Mouse (Mus musculus) hindbrain, embryonic 12.5 days (tissue): ENCODE data around the gene Suco. TPM values are rescaled to one million over a fixed set of nuclear protein-coding genes. Genes with fewer than 3 reads are reported as not detected.

Experiments
- ATAC-seq: fragments of 200-750 bp; cut with Nextera tagmentation; 2 replicates; pipeline ENCODE4 v1.8.0; 2017; ENCODE audit warnings: moderate TSS enrichment; ENCODE audit not compliant: low FRiP score
- H3K27ac ChIP-seq: fragments of 300-500 bp; sonication (generic); 2 replicates; pipeline ENCODE4 v1.5.1; 2016; ENCODE audit warnings: mild to moderate bottlenecking
- H3K27me3 ChIP-seq: fragments of 300-500 bp; sonication (generic); 2 replicates; pipeline ENCODE4 v1.6.1; 2016; ENCODE audit warnings: mild to moderate bottlenecking
- H3K36me3 ChIP-seq: fragments of 300-500 bp; sonication (generic); 2 replicates; pipeline ENCODE4 v1.6.1; 2016; ENCODE audit warnings: mild to moderate bottlenecking
- H3K4me1 ChIP-seq: fragments of 300-500 bp; sonication (generic); 2 replicates; pipeline ENCODE4 v1.6.1; 2016
- H3K4me2 ChIP-seq: fragments of 300-500 bp; sonication (generic); replicated peaks from 2 replicates; pipeline ENCODE4 v1.6.1; 2016; ENCODE audit warnings: mild to moderate bottlenecking
- H3K4me3 ChIP-seq: fragments of 300-500 bp; sonication (generic); 2 replicates; pipeline ENCODE4 v1.5.1; 2016; ENCODE audit warnings: mild to moderate bottlenecking
- H3K9ac ChIP-seq: fragments of 300-500 bp; sonication (generic); 2 replicates; pipeline ENCODE4 v1.6.1; 2016; ENCODE audit warnings: mild to moderate bottlenecking, moderate library complexity
- H3K9me3 ChIP-seq: fragments of 300-500 bp; sonication (generic); replicated peaks from 2 replicates; pipeline ENCODE4 v1.6.1; 2016; ENCODE audit warnings: mild to moderate bottlenecking
- WGBS: fragments of 180-500 bp; shearing (Covaris S2); methylation state at CpG from one replicate; pipeline ENCODE4 v1.1.7; 2016; 5-methylcytosine and 5-hydroxymethylcytosine counted together
- polyA plus RNA-seq: library from polyadenylated mRNA; unstranded; fragments of >200 nt; fragmentation: Nextera tagmentation; extraction: Ambion mirVana; gene quantifications from 2 replicates; pipeline ENCODE4 v1.2.1, GENCODE M21; 2016

The Suco gene
- polyA plus RNA-seq, 1 experiment from 2014 or later, result 39.4 TPM

- no peak overlapping the region for H3K4me3 ChIP-seq
- no peaks in the 10 kb centered on the region for H3K36me3 ChIP-seq
- H3K9ac ChIP-seq, result no peak overlapping the region
- no peaks in the 10 kb centered on the region for H3K27me3 ChIP-seq
- no peaks in the 10 kb centered on the region for H3K4me1 ChIP-seq
- H3K27ac ChIP-seq, result no peak overlapping the region
- no peaks in the 10 kb centered on the region for H3K9me3 ChIP-seq
- no peak for ATAC-seq
- H3K4me2 ChIP-seq, result no peak overlapping the region
- WGBS, result 71% methylated on average over 8 of the region's 8 CpGs
Observed at GRCm38 (mm10) chr1:161909074-161909473, 32.6 kb upstream of the Suco start.

- ATAC-seq, result no peak
Observed at GRCm38 (mm10) chr1:161907795-161908457, 31.4 kb upstream of the Suco start.

DNA sequence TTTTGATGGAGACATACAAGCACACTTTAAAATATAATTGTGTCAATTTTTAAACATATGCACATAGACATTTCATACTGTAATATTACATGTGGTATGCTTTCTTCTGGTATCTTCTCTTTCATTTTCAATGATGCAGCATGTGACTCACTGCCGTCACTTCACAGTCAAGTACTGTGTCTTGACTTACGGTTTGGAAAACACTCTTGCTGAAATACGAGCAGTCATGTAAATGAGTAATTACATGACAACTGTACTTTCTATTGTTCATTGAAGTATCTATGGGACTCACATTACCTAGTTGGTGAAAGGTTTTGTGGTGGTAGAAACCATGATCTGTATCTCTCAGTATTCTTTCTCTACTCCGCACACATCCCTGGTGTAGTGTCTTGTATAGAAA is 30.6 kb upstream of the Suco start:
- no peaks in the 10 kb centered on the region for H3K27me3 ChIP-seq
- no peak for ATAC-seq
- H3K4me1 ChIP-seq, result no peaks in the 10 kb centered on the region
- H3K4me2 ChIP-seq, result no peak overlapping the region
- H3K27ac ChIP-seq, result no peak overlapping the region
- no peak overlapping the region for H3K4me3 ChIP-seq
- no peaks in the 10 kb centered on the region for H3K36me3 ChIP-seq
- 88% methylated on average over 4 of the region's 4 CpGs for WGBS
- no peak overlapping the region for H3K9ac ChIP-seq
- H3K9me3 ChIP-seq, result no peaks in the 10 kb centered on the region

More at GRCm38 (mm10) chr1:161907795-161908457, 31.4 kb upstream of the Suco start:
- no peak overlapping the region for H3K4me2 ChIP-seq
- no peak overlapping the region for H3K4me3 ChIP-seq
- no peaks in the 10 kb centered on the region for H3K4me1 ChIP-seq
- 30% methylated on average over 2 of the region's 2 CpGs for WGBS
- H3K27me3 ChIP-seq, result no peaks in the 10 kb centered on the region
- H3K36me3 ChIP-seq, result no peaks in the 10 kb centered on the region
- no peaks in the 10 kb centered on the region for H3K9me3 ChIP-seq
- no peak overlapping the region for H3K27ac ChIP-seq
- no peak overlapping the region for H3K9ac ChIP-seq

- Histone ChIP-seq H3K4me3 (no peak overlapping the region), H3K27ac (peak overlapping the region; percentile 7; the same call in 1 of the 2 replicates), H3K4me2 (no peak overlapping the region), H3K9ac (no peak overlapping the region), H3K9me3 (no peaks in the 10 kb centered on the region), H3K4me1 (no peaks in the 10 kb centered on the region), H3K27me3 (no peaks in the 10 kb centered on the region), H3K36me3 (no peaks in the 10 kb centered on the region)
- no peak for ATAC-seq
- 80% methylated on average over 9 of the region's 9 CpGs for WGBS
Observed at GRCm38 (mm10) chr1:161902692-161903452, 26.4 kb upstream of the Suco start.

DNA sequence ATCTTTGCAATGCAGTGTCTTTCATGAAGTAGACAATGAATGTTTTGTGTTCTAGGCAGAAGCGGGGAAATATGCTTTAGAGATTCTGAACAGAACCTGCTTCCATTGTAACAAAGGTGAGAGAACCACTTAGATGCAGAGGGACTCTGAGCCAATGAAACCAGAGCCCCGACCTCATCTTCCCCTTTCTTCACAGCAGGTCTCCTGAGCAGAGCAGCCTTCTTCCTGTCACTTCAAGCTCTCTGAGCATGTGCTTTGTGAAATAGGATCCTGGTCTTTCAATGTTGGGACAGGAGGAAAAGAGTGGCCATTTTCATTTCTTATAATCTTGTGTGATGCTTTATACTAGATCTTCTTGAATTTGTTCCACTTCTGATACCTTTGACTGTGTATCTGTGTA is 23.6 kb upstream of the Suco start:
- H3K4me2 ChIP-seq, result no peak overlapping the region
- no peak for ATAC-seq
- no peaks in the 10 kb centered on the region for H3K9me3 ChIP-seq
- 47% methylated on average over 2 of the region's 2 CpGs for WGBS
- no peaks in the 10 kb centered on the region for H3K4me1 ChIP-seq
- no peaks in the 10 kb centered on the region for H3K27me3 ChIP-seq
- H3K27ac ChIP-seq, result no peak overlapping the region
- no peak overlapping the region for H3K4me3 ChIP-seq
- H3K36me3 ChIP-seq, result no peaks in the 10 kb centered on the region
- no peak overlapping the region for H3K9ac ChIP-seq

GRCm38 (mm10) chr1:161897235-161897634 is 20.8 kb upstream of the Suco start:
- H3K27ac ChIP-seq, result no peak overlapping the region
- no peaks in the 10 kb centered on the region for H3K36me3 ChIP-seq
- no peaks in the 10 kb centered on the region for H3K4me1 ChIP-seq
- no peak overlapping the region for H3K4me2 ChIP-seq
- 81% methylated on average over 8 of the region's 8 CpGs for WGBS
- no peaks in the 10 kb centered on the region; the same call in 1 of the 2 replicates for H3K27me3 ChIP-seq
- no peak overlapping the region for H3K9ac ChIP-seq
- ATAC-seq, result no peak
- no peaks in the 10 kb centered on the region for H3K9me3 ChIP-seq
- no peak overlapping the region for H3K4me3 ChIP-seq

DNA sequence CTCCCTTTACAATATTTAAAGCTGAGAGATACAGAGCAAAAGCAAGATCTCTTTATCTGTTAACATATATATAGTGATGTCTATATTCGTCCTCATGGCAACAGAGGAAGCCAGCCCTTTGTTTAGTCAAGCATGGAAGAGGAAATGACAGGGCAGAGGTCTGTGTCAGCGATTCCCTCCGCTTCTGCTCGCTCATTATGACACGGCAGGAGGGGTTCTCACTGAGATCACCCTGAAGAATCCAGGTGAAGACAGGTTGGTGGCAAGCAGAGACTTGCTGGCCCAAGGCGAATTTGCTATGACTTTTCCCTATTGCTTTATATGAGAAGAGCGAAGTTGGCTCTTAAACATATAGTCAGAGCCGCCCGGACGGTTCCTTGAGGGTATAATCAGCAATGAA is 19.6 kb upstream of the Suco start:
- ATAC-seq, result no peak

GRCm38 (mm10) chr1:161895014-161895413 is 18.5 kb upstream of the Suco start:
- ATAC-seq, result no peak
- WGBS, result 99% methylated on average over 3 of the region's 3 CpGs
- H3K9ac ChIP-seq, result no peak overlapping the region
- H3K27me3 ChIP-seq, result no peaks in the 10 kb centered on the region; the same call in 1 of the 2 replicates
- H3K4me1 ChIP-seq, result no peaks in the 10 kb centered on the region
- H3K4me3 ChIP-seq, result no peak overlapping the region
- H3K36me3 ChIP-seq, result no peaks in the 10 kb centered on the region
- no peaks in the 10 kb centered on the region for H3K9me3 ChIP-seq
- H3K4me2 ChIP-seq, result no peak overlapping the region
- no peak overlapping the region for H3K27ac ChIP-seq

More for the DNA sequence above, 19.6 kb upstream of the Suco start:
- no peak overlapping the region for H3K9ac ChIP-seq
- H3K27me3 ChIP-seq, result no peaks in the 10 kb centered on the region; the same call in 1 of the 2 replicates
- no peaks in the 10 kb centered on the region for H3K36me3 ChIP-seq
- H3K4me3 ChIP-seq, result no peak overlapping the region
- H3K9me3 ChIP-seq, result no peaks in the 10 kb centered on the region
- no peaks in the 10 kb centered on the region for H3K4me1 ChIP-seq
- no peak overlapping the region for H3K4me2 ChIP-seq
- 59% methylated on average over 10 of the region's 10 CpGs for WGBS
- H3K27ac ChIP-seq, result no peak overlapping the region

GRCm38 (mm10) chr1:161894553-161894952 is 18.1 kb upstream of the Suco start:
- H3K27ac ChIP-seq, result no peak overlapping the region
- no peak overlapping the region for H3K9ac ChIP-seq
- H3K36me3 ChIP-seq, result no peaks in the 10 kb centered on the region
- no peaks in the 10 kb centered on the region for H3K4me1 ChIP-seq
- ATAC-seq, result no peak
- no peak overlapping the region for H3K4me3 ChIP-seq
- H3K9me3 ChIP-seq, result no peaks in the 10 kb centered on the region
- WGBS, result 75% methylated on average over 2 of the region's 2 CpGs
- no peak overlapping the region for H3K4me2 ChIP-seq
- H3K27me3 ChIP-seq, result no peaks in the 10 kb centered on the region; the same call in 1 of the 2 replicates

DNA sequence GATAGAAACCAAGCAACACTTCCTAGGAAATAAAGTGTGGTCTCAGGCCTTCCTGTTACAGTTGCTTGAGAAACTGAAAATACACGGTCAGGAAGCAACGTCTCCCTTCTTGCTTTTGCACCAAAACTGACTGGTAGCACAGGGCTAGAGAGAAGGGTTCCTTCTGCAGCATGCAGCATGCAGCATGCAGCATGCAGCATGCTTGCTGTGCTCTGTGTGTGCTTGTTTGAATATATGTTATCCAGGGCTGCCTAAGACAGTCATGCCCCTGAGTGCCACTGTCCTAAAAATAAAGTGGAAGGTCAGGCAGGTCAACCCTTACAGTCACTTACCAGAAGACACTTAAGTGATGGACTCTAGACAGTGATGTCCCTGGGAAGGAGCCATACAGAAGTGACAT is 17.6 kb upstream of the Suco start:
- no peak overlapping the region for H3K4me3 ChIP-seq
- H3K27ac ChIP-seq, result no peak overlapping the region

GRCm38 (mm10) chr1:161888823-161889222 is 12.3 kb upstream of the Suco start:
- ATAC-seq, result no peak
- H3K27me3 ChIP-seq, result no peaks in the 10 kb centered on the region
- H3K9ac ChIP-seq, result no peak overlapping the region
- no peaks in the 10 kb centered on the region for H3K9me3 ChIP-seq
- no peaks in the 10 kb centered on the region for H3K36me3 ChIP-seq
- H3K4me3 ChIP-seq, result no peak overlapping the region
- no peak overlapping the region for H3K4me2 ChIP-seq
- WGBS, result 95% methylated on average over 3 of the region's 3 CpGs
- no peaks in the 10 kb centered on the region for H3K4me1 ChIP-seq
- no peak overlapping the region for H3K27ac ChIP-seq

More for the DNA sequence above, 17.6 kb upstream of the Suco start:
- ATAC-seq, result no peak
- WGBS, result 71% methylated on average over 2 of the region's 2 CpGs
- no peaks in the 10 kb centered on the region; the same call in 1 of the 2 replicates for H3K27me3 ChIP-seq
- H3K9ac ChIP-seq, result no peak overlapping the region
- H3K4me2 ChIP-seq, result no peak overlapping the region
- no peaks in the 10 kb centered on the region for H3K36me3 ChIP-seq
- H3K9me3 ChIP-seq, result no peaks in the 10 kb centered on the region
- H3K4me1 ChIP-seq, result no peaks in the 10 kb centered on the region

- WGBS, result 94% methylated on average over 12 of the region's 12 CpGs
Observed at GRCm38 (mm10) chr1:161887679-161888260, 11.3 kb upstream of the Suco start.

More at GRCm38 (mm10) chr1:161887679-161888260, 11.3 kb upstream of the Suco start:
- H3K36me3 ChIP-seq, result no peaks in the 10 kb centered on the region
- H3K27me3 ChIP-seq, result no peaks in the 10 kb centered on the region
- no peak overlapping the region for H3K27ac ChIP-seq
- H3K9ac ChIP-seq, result no peak overlapping the region
- H3K4me2 ChIP-seq, result no peak overlapping the region
- ATAC-seq, result no peak
- H3K4me1 ChIP-seq, result no peaks in the 10 kb centered on the region
- no peak overlapping the region for H3K4me3 ChIP-seq
- no peaks in the 10 kb centered on the region for H3K9me3 ChIP-seq
